Mouse (Mus musculus): ENCODE results near the gene Vrk1. TPM values are rescaled to one million over a fixed set of nuclear protein-coding genes. Genes with fewer than 3 reads are reported as not detected.

Vrk1 gene
- polyA plus RNA-seq, 1 experiment from 2014 or later = 79.3 TPM

GRCm38 (mm10) chr12:106070434-106071155, 60.6 kb downstream of the Vrk1 start:
- no peak overlapping the region for H3K4me3 ChIP-seq
- H3K9ac ChIP-seq = no peak overlapping the region
- ATAC-seq (ENCODE audit: insufficient number of reproducible peaks, insufficient read depth, low FRiP score, low TSS enrichment) = 0 out of 2 replicates have a peak, but pooled peaks have one; percentile 38
- H3K9me3 ChIP-seq = no peaks in the 10 kb centered on the region
- WGBS = 65% methylated on average over 22 of the region's 22 CpGs
- H3K4me2 ChIP-seq (replicated peaks) = no peak overlapping the region
- H3K4me1 ChIP-seq = peaks cover 12% of the 10 kb centered on the region
- no peak overlapping the region for H3K27ac ChIP-seq
- H3K27me3 ChIP-seq = no peaks in the 10 kb centered on the region
- H3K36me3 ChIP-seq = peaks cover 8% of the 10 kb centered on the region; the same call in 1 of the 2 replicates

- Histone ChIP-seq H3K4me3 (no peak overlapping the region), H3K36me3 (peaks cover 12% of the 10 kb centered on the region; the same call in 1 of the 2 replicates), H3K9me3 (no peaks in the 10 kb centered on the region), H3K27ac (peak overlapping the region; percentile 47), H3K4me2 (replicated peaks) (no peak overlapping the region), H3K4me1 (peaks cover 12% of the 10 kb centered on the region), H3K9ac (no peak overlapping the region), H3K27me3 (no peaks in the 10 kb centered on the region)
- peak; percentile 72; the same call in 1 of the 2 replicates for ATAC-seq (ENCODE audit: insufficient number of reproducible peaks, insufficient read depth, low FRiP score, low TSS enrichment)
- WGBS = 30% methylated on average over 10 of the region's 10 CpGs
These were observed 61.6 kb downstream of the Vrk1 start for GRCm38 (mm10) chr12:106071575-106072166.

- H3K9me3 ChIP-seq = no peaks in the 10 kb centered on the region
- no peak overlapping the region for H3K4me2 ChIP-seq (replicated peaks)
- no peak overlapping the region for H3K9ac ChIP-seq
- H3K4me1 ChIP-seq = peaks cover 12% of the 10 kb centered on the region
- no peak overlapping the region for H3K27ac ChIP-seq
- 91% methylated on average over 12 of the region's 12 CpGs for WGBS
- no peak overlapping the region for H3K4me3 ChIP-seq
- ATAC-seq (ENCODE audit: insufficient number of reproducible peaks, insufficient read depth, low FRiP score, low TSS enrichment) = no peak
- H3K36me3 ChIP-seq = peaks cover 6% of the 10 kb centered on the region; the same call in 1 of the 2 replicates
- no peaks in the 10 kb centered on the region for H3K27me3 ChIP-seq
These were observed 64.5 kb downstream of the Vrk1 start for GRCm38 (mm10) chr12:106074371-106075155.

- 92% methylated on average over 15 of the region's 15 CpGs for WGBS
- Histone ChIP-seq H3K9ac (no peak overlapping the region), H3K4me2 (replicated peaks) (no peak overlapping the region), H3K36me3 (peaks cover 6% of the 10 kb centered on the region; the same call in 1 of the 2 replicates), H3K27me3 (no peaks in the 10 kb centered on the region), H3K9me3 (no peaks in the 10 kb centered on the region), H3K4me1 (peaks cover 7% of the 10 kb centered on the region), H3K27ac (no peak overlapping the region), H3K4me3 (no peak overlapping the region)
- ATAC-seq (ENCODE audit: insufficient number of reproducible peaks, insufficient read depth, low FRiP score, low TSS enrichment) = no peak
These were observed 66.1 kb downstream of the Vrk1 start for GRCm38 (mm10) chr12:106076131-106076530.

- no peaks in the 10 kb centered on the region for H3K9me3 ChIP-seq
- WGBS = 70% methylated on average over 5 of the region's 5 CpGs
- peaks cover 4% of the 10 kb centered on the region; the same call in 1 of the 2 replicates for H3K36me3 ChIP-seq
- no peak for ATAC-seq (ENCODE audit: insufficient number of reproducible peaks, insufficient read depth, low FRiP score, low TSS enrichment)
- H3K4me3 ChIP-seq = no peak overlapping the region
- H3K27me3 ChIP-seq = no peaks in the 10 kb centered on the region
- peaks cover 16% of the 10 kb centered on the region for H3K4me1 ChIP-seq
- no peak overlapping the region for H3K4me2 ChIP-seq (replicated peaks)
- H3K9ac ChIP-seq = no peak overlapping the region
- H3K27ac ChIP-seq = no peak overlapping the region
These were observed 70.5 kb downstream of the Vrk1 start for GRCm38 (mm10) chr12:106080511-106080910.

- Histone ChIP-seq H3K4me1 (peaks cover 16% of the 10 kb centered on the region), H3K9me3 (no peaks in the 10 kb centered on the region), H3K36me3 (peaks cover 2% of the 10 kb centered on the region; the same call in 1 of the 2 replicates), H3K4me2 (replicated peaks) (no peak overlapping the region), H3K9ac (no peak overlapping the region), H3K27ac (no peak overlapping the region), H3K27me3 (no peaks in the 10 kb centered on the region), H3K4me3 (no peak overlapping the region)
- no peak for ATAC-seq (ENCODE audit: insufficient number of reproducible peaks, insufficient read depth, low FRiP score, low TSS enrichment)
- 62% methylated on average over 23 of the region's 23 CpGs for WGBS
These were observed 71.1 kb downstream of the Vrk1 start for GRCm38 (mm10) chr12:106080945-106081747.

GRCm38 (mm10) chr12:106081748-106082140, 71.7 kb downstream of the Vrk1 start:
- H3K36me3 ChIP-seq = no peaks in the 10 kb centered on the region
- no peak overlapping the region for H3K9ac ChIP-seq
- no peaks in the 10 kb centered on the region for H3K9me3 ChIP-seq
- no peak overlapping the region for H3K4me3 ChIP-seq
- H3K27me3 ChIP-seq = no peaks in the 10 kb centered on the region
- peaks cover 16% of the 10 kb centered on the region for H3K4me1 ChIP-seq
- no peak overlapping the region for H3K27ac ChIP-seq
- WGBS = 64% methylated on average over 7 of the region's 7 CpGs
- no peak overlapping the region for H3K4me2 ChIP-seq (replicated peaks)
- no peak for ATAC-seq (ENCODE audit: insufficient number of reproducible peaks, insufficient read depth, low FRiP score, low TSS enrichment)

- peaks cover 16% of the 10 kb centered on the region for H3K4me1 ChIP-seq
- no peaks in the 10 kb centered on the region for H3K9me3 ChIP-seq
- peak overlapping the region; percentile 36; the same call in 1 of the 2 replicates for H3K27ac ChIP-seq
- no peak overlapping the region for H3K4me3 ChIP-seq
- H3K36me3 ChIP-seq = no peaks in the 10 kb centered on the region
- 34% methylated on average over 16 of the region's 16 CpGs for WGBS
- no peaks in the 10 kb centered on the region for H3K27me3 ChIP-seq
- H3K9ac ChIP-seq = no peak overlapping the region
- H3K4me2 ChIP-seq (replicated peaks) = no peak overlapping the region
- ATAC-seq (ENCODE audit: insufficient number of reproducible peaks, insufficient read depth, low FRiP score, low TSS enrichment) = 0 out of 2 replicates have a peak, but pooled peaks have one; percentile 42
These were observed 72.3 kb downstream of the Vrk1 start for GRCm38 (mm10) chr12:106082191-106082957.

GRCm38 (mm10) chr12:106082958-106083381, 72.9 kb downstream of the Vrk1 start:
- no peaks in the 10 kb centered on the region for H3K36me3 ChIP-seq
- peaks cover 16% of the 10 kb centered on the region for H3K4me1 ChIP-seq
- ATAC-seq (ENCODE audit: insufficient number of reproducible peaks, insufficient read depth, low FRiP score, low TSS enrichment) = no peak
- no peak overlapping the region for H3K4me3 ChIP-seq
- H3K27me3 ChIP-seq = no peaks in the 10 kb centered on the region
- no peak overlapping the region for H3K4me2 ChIP-seq (replicated peaks)
- H3K27ac ChIP-seq = peak overlapping the region; percentile 36; the same call in 1 of the 2 replicates
- H3K9me3 ChIP-seq = no peaks in the 10 kb centered on the region
- H3K9ac ChIP-seq = no peak overlapping the region
- WGBS = 23% methylated on average over 11 of the region's 11 CpGs

- Histone ChIP-seq H3K4me3 (no peak overlapping the region), H3K36me3 (no peaks in the 10 kb centered on the region), H3K4me2 (replicated peaks) (no peak overlapping the region), H3K9ac (no peak overlapping the region), H3K4me1 (peaks cover 16% of the 10 kb centered on the region), H3K27ac (no peak overlapping the region), H3K27me3 (no peaks in the 10 kb centered on the region), H3K9me3 (no peaks in the 10 kb centered on the region)
- WGBS = 88% methylated on average over 12 of the region's 12 CpGs
- ATAC-seq (ENCODE audit: insufficient number of reproducible peaks, insufficient read depth, low FRiP score, low TSS enrichment) = no peak
These were observed 74.1 kb downstream of the Vrk1 start for GRCm38 (mm10) chr12:106084126-106084525.
